Mouse (Mus musculus) left cerebral cortex, postnatal 36 days (tissue): ENCODE measurements around the gene Egfl7. TPM values are rescaled to one million over a fixed set of nuclear protein-coding genes. Genes with fewer than 3 reads are reported as not detected.
A peak's percentile ranks its signal among the peaks of the same experiment; 100 is the strongest.

ENCODE experiments used
- DNase-seq, 2 experiments: peaks; one replicate each; pipeline ENCODE4 v3.0.0; 2021 to 2022; ENCODE audit warnings: low spot score in 2 of 2, mixed read lengths in 1 of 2
- intact Hi-C: fragments of 180-260 bp; cut with DNase I; formaldehyde crosslinking; loops from one replicate; pipeline ENCODE4 v1.15.1; 2025
- total RNA-seq, 2 experiments: library from RNA; stranded (reverse); gene quantifications; 2 replicates each; pipeline ENCODE4 v1.2.3; 2021

Egfl7 gene
- 10 to 100 TPM; 61.6 to 85.2 TPM for total RNA-seq

- intact Hi-C loops = no loop called here
Measured at GRCm38 (mm10) chr2:26579714-26580113, at the start of gene Egfl7. Egfl7 (plus strand) TSS chr2:26580014.

DNA sequence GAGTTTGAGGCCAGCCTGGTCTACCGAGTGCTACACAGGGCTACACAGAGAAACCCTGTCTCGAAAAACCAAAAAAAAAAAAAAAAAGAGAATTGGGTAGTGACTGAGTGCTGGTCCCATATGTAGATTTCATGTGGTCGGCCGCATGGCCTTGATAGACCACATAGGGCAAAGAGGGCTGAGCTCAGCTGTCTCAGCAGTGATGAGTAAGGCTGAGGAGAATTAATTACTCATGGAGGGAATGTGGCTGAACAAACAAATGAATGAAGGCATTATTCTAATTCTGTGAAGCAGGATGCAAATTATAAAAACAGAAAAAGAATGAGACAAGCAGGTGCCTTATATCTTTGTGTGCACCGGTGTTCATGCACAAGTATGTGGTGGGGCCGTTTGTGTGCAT is 48.0 kb upstream of the Egfl7 start:
- intact Hi-C loops = no loop called here
- no peak for DNase-seq

More at GRCm38 (mm10) chr2:26579714-26580113, at the start of gene Egfl7:
- DNase-seq = no peak

GRCm38 (mm10) chr2:26533249-26533648 is 46.6 kb upstream of the Egfl7 start:
- intact Hi-C loops = no loop called here

GRCm38 (mm10) chr2:26534161-26534560 is 45.7 kb upstream of the Egfl7 start:
- DNase-seq = no peak
- intact Hi-C loops = no loop called here

More at GRCm38 (mm10) chr2:26533249-26533648, 46.6 kb upstream of the Egfl7 start:
- no peak for DNase-seq

- DNase-seq = peak in 1 of 2 experiments; percentile 23
- intact Hi-C loops = no loop called here
Measured at GRCm38 (mm10) chr2:26534616-26535015, 45.2 kb upstream of the Egfl7 start.

DNA sequence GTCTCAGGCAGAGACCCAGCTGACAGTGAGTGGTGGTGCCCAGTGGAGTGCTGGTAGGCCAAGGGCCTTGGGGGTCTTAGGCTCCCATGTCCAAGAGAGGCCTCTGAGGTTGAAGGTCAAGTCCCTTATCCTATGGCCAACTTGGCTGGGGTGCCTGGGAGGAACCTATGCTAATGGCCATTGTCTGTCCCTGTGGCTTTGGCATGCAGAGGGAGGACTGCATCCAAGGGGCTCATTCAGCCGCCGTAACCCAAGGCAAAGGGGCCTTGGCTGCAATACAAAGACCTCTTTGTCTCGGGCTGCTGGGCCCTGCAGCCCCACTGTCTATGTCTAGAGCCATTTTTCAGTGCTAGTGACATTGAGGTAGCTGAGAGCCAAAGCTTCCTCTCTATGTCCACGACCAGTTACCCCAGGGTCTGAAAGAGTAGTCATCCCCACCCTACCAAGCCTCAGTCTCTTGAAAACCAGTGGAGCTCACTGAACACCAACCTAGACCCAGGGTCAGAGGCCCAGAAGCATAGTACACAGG is 44.2 kb upstream of the Egfl7 start:
- intact Hi-C loops = no loop called here
- DNase-seq = peak in 1 of 2 experiments; percentile 22

- intact Hi-C loops = no loop called here
- no peak for DNase-seq
Measured at GRCm38 (mm10) chr2:26539516-26539915, 40.3 kb upstream of the Egfl7 start.

DNA sequence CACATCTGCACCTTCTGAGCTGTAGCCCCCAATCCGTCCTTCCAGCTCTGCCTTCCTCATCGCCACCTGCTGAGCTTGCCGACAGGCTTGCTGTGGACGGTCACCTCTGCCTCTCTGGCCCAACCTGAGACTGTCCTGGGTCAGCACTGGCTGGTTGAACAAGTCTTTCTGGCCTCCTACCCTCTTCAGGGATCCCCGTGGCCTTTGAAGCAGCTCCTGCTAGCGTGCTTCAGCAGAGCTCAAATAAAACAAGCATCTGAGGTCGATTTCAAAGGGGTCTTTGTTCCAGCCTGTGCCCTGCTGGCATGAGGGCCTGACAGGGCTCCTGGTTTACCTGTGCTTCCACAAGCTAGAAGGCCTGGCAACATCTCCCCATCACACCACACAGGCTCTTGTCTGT is 39.1 kb upstream of the Egfl7 start:
- intact Hi-C loops = no loop called here
- DNase-seq = no peak

DNA sequence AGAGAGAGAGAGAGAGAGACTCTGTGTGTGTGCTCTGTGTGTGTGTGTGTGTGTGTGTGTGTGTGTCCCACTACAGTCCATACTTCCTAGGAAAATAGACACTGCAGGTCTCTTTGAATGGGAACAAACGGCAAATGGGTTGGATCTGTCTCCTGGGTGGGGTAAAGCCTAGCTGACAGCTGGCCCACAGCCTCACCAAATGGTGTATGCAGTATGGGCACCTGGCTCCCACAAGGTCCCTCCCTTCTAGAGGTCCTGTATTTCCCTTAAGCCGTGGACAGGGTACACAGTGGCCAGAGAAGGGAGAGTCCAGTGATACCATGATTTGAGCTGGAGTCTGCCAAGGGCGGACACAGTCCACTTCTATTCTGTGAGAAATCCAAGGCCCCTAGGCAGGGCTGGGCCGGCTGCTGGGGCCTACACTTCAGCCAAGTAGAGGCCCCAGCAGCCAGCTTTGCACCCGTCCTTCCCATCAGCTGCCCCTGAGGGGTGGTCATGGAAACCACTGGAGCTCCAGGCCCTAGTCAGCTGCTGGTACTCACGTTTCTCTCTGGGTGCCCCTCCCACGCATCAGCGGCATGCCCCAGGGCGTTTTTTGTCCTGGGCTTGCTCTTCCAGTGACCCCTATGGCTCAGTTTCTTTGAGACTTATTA is 38.4 kb upstream of the Egfl7 start:
- no peak for DNase-seq
- intact Hi-C loops = no loop called here

- intact Hi-C loops = no loop called here
- no peak for DNase-seq
Measured at GRCm38 (mm10) chr2:26543155-26543554, 36.7 kb upstream of the Egfl7 start.

GRCm38 (mm10) chr2:26543768-26544167 is 36.0 kb upstream of the Egfl7 start:
- no peak for DNase-seq

DNA sequence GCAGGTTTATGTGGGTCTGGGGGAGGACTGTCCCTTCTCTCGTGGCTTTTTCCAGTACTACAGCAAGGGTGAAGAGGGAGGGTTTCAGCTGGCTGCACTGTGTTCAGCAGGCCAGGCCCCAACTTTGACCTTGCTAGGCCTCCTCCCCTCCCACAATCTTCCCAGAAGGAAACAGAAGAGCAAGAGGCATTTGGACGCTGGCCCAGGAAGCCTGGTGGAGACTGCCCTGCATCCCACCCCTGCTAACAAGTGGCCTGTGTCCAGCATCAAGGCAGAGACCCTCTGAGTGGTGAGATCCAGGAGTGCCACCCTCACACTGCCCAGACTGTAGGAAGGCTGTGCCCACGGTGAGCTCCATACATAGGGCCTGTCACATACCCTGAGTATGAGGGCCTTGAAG is 35.5 kb upstream of the Egfl7 start:
- no peak for DNase-seq
- intact Hi-C loops = no loop called here

More at GRCm38 (mm10) chr2:26543768-26544167, 36.0 kb upstream of the Egfl7 start:
- intact Hi-C loops = no loop called here

DNA sequence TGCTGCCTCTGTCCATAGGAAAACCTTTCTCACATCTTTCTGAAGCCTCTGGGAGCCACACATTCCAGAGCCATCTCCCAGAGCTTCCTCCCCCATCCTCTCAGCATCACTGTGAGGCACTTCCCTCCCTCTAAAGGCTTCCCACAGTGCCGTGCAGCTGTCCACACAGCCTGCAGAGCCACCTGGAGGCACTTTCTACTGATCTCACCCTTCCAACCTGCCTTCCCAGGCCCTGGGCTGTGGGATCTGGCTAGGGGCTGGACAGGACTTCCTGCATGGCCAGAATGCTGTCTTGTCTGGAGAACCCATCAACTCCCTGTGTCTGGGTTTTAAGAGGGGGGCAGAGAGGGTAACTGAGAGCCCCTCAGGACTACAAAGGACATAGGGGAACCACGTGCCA is 32.3 kb upstream of the Egfl7 start:
- peak in 1 of 2 experiments; percentile 32 for DNase-seq
- intact Hi-C loops = no loop called here

- DNase-seq = no peak
- intact Hi-C loops = no loop called here
Measured at GRCm38 (mm10) chr2:26549801-26550200, 30.0 kb upstream of the Egfl7 start.

DNA sequence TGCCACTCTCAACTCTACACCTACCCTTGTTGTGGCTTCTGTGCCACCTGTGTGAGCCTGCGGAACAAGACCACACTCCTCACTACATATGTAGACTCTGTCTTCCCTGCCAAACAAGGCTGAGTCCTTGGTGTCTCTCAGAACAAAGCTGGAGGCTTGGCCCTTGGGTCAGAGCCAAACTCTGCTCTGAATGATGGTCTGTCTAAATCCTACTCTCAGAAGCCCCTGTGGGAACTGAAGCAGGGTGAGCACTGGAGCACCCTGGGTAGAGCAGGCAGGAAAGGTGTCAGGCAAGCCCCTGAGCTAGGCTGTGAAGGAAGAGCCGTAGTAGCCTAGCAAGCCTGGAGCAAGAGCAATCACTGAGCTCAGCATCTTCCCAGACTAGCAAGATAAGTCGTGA is 29.6 kb upstream of the Egfl7 start:
- intact Hi-C loops = no loop called here
- no peak for DNase-seq

- DNase-seq = no peak
- intact Hi-C loops = no loop called here
Measured at GRCm38 (mm10) chr2:26550777-26551176, 29.0 kb upstream of the Egfl7 start.

GRCm38 (mm10) chr2:26551446-26551845 is 28.4 kb upstream of the Egfl7 start:
- intact Hi-C loops = no loop called here
- no peak for DNase-seq

- intact Hi-C loops = no loop called here
- DNase-seq = no peak
Measured at GRCm38 (mm10) chr2:26552066-26552465, 27.7 kb upstream of the Egfl7 start.

- intact Hi-C loops = no loop called here
- no peak for DNase-seq
Measured at GRCm38 (mm10) chr2:26553904-26554303, 25.9 kb upstream of the Egfl7 start.

DNA sequence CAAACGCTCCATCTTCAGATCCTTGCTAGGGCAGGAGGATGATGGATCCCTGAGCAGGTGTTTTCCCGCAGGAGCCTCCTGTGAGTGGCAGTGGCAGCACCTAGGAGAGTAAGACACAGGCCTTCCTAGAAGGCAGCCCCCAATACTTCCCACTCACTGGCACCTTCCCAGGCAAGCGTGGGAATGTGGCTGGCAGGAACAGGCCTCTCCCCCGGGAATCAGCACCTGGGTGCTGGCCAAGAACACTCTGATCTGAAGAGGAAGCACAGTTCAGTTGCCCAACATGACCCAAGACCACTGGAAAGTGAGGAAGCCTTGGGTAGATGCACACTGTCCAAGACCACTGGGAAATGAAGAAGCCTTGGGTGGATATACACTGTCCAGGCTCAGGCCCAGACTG is 24.7 kb upstream of the Egfl7 start:
- peak; percentile 63 to 72 for DNase-seq
- intact Hi-C loops = no loop called here

DNA sequence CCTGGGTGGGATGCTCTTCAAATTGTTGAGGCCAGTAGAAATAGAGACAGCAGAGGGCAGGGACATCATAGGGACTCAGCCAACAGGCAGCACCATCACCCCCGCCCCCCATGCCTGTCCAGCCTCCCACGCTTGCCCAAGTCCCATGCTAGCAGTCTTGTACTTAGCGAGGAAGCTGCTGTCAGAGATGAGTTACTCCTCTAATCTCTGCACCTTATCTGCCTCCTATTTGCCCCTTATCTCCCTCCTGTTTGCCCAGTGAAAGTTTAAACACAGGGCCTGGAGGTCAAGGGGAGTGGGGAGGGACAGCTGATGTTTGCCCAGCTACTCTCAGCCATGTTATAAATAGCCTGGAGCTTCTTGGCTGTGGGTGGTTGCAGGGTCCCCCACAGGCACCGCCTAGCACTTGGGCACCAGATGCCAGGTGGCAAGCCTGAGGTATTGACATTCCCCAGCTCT is 23.2 kb upstream of the Egfl7 start:
- no peak for DNase-seq
- intact Hi-C loops = no loop called here
